Mouse (Mus musculus): ENCODE measurements around the gene Zfp219. TPM values are rescaled to one million over a fixed set of nuclear protein-coding genes. Genes with fewer than 3 reads are reported as not detected.

The Zfp219 gene
- polyA plus RNA-seq, 1 experiment from 2014 or later = 32.8 TPM

GRCm38 (mm10) chr14:51960316-51960715, 60.2 kb downstream of the Zfp219 start:
- no peak overlapping the region for H3K27ac ChIP-seq (ENCODE audit: low read length)

More at GRCm38 (mm10) chr14:51960316-51960715, 60.2 kb downstream of the Zfp219 start:
- Histone ChIP-seq H3K4me2 (replicated peaks; ENCODE audit: low read depth, low read length) (no peak overlapping the region), H3K9me3 (ENCODE audit: control insufficient read depth, low read depth, low read length) (no peaks in the 10 kb centered on the region), H3K27me3 (ENCODE audit: control insufficient read depth, insufficient read depth, low read length) (no peaks in the 10 kb centered on the region), H3K9ac (replicated peaks; ENCODE audit: low read depth, low read length) (no peak overlapping the region), H3K4me1 (ENCODE audit: control insufficient read depth, insufficient read depth, low read length) (no peaks in the 10 kb centered on the region), H3K4me3 (ENCODE audit: low read depth, low read length) (no peak overlapping the region), H3K36me3 (ENCODE audit: control insufficient read depth, insufficient read depth, low read length) (no peaks in the 10 kb centered on the region)
- ATAC-seq (ENCODE audit: insufficient number of reproducible peaks, insufficient read depth, low FRiP score, low read depth) = no peak
- WGBS = 87% methylated on average over 2 of the region's 2 CpGs

Other genes with a start within 250 kb of the Zfp219 start
- gene Ang4, start 247.1 kb downstream of the Zfp219 start, polyA plus RNA-seq (2014; fragmentation: Nextera tagmentation; extraction: Ambion mirVana) = not detected in 2 replicates
- gene AY358078, start 220.7 kb downstream of the Zfp219 start, polyA plus RNA-seq (2014; fragmentation: Nextera tagmentation; extraction: Ambion mirVana) = not detected in 2 replicates
- gene Ear6, start 167.0 kb downstream of the Zfp219 start, polyA plus RNA-seq (2014; fragmentation: Nextera tagmentation; extraction: Ambion mirVana) = not detected in 2 replicates
- gene Mettl17, start 135.9 kb downstream of the Zfp219 start, polyA plus RNA-seq (2014; fragmentation: Nextera tagmentation; extraction: Ambion mirVana) = 56.3 and 63.4 TPM in 2 replicates
- gene Slc39a2, start 127.8 kb downstream of the Zfp219 start, polyA plus RNA-seq (2014; fragmentation: Nextera tagmentation; extraction: Ambion mirVana) = 0.30 and 0.55 TPM in 2 replicates
- gene Ndrg2, start 106.6 kb downstream of the Zfp219 start, polyA plus RNA-seq (2014; fragmentation: Nextera tagmentation; extraction: Ambion mirVana) = 54.6 and 59.3 TPM in 2 replicates
- not detected in 2 replicates for gene Tppp2, start 102.3 kb downstream of the Zfp219 start, polyA plus RNA-seq (2014; fragmentation: Nextera tagmentation; extraction: Ambion mirVana)
- not detected in 2 replicates for gene Rnase13, start 98.0 kb downstream of the Zfp219 start, polyA plus RNA-seq (2014; fragmentation: Nextera tagmentation; extraction: Ambion mirVana)
- gene Arhgef40, start 36.0 kb downstream of the Zfp219 start, polyA plus RNA-seq (2014; fragmentation: Nextera tagmentation; extraction: Ambion mirVana) = 116 and 118 TPM in 2 replicates
- gene Tmem253, start 5.1 kb downstream of the Zfp219 start, polyA plus RNA-seq (2014; fragmentation: Nextera tagmentation; extraction: Ambion mirVana) = 0.62 and 2.0 TPM in 2 replicates
- gene Olfr221, start 21.7 kb upstream of the Zfp219 start, polyA plus RNA-seq (2014; fragmentation: Nextera tagmentation; extraction: Ambion mirVana) = not detected in 2 replicates
- gene Hnrnpc, start 83.3 kb upstream of the Zfp219 start, polyA plus RNA-seq (2014; fragmentation: Nextera tagmentation; extraction: Ambion mirVana) = 586 and 599 TPM in 2 replicates
- gene Rpgrip1, start 90.0 kb upstream of the Zfp219 start, polyA plus RNA-seq (2014; fragmentation: Nextera tagmentation; extraction: Ambion mirVana) = 54.3 and 67.1 TPM in 2 replicates
- 86.0 and 87.3 TPM in 2 replicates for gene Supt16, start 176.7 kb upstream of the Zfp219 start, polyA plus RNA-seq (2014; fragmentation: Nextera tagmentation; extraction: Ambion mirVana)
- 49.7 and 56.0 TPM in 2 replicates for gene Chd8, start 237.0 kb upstream of the Zfp219 start, polyA plus RNA-seq (2014; fragmentation: Nextera tagmentation; extraction: Ambion mirVana)